Mouse (Mus musculus) layer of hippocampus, adult 11-12 months (tissue): ENCODE measurements around the gene Pdxk.

Experiments
- DNase-seq: peaks from one replicate; pipeline ENCODE4 v3.0.0; 2022; ENCODE audit warnings: low spot score

Pdxk gene

GRCm38 (mm10) chr10:78458348-78459111, 6.2 kb downstream of the Pdxk start:
- DNase-seq: peak; percentile 46

- DNase-seq: no peak
Observed at GRCm38 (mm10) chr10:78457495-78458347, 7.1 kb downstream of the Pdxk start.

- DNase-seq: peak; percentile 48
Observed at GRCm38 (mm10) chr10:78456696-78457095, 8.1 kb downstream of the Pdxk start.

- DNase-seq: no peak
Observed at GRCm38 (mm10) chr10:78452641-78453040, 12.1 kb downstream of the Pdxk start.

GRCm38 (mm10) chr10:78450761-78451160, 14.0 kb downstream of the Pdxk start:
- no peak for DNase-seq

GRCm38 (mm10) chr10:78447396-78447795, 17.4 kb downstream of the Pdxk start:
- no peak for DNase-seq

- DNase-seq: no peak
Observed at GRCm38 (mm10) chr10:78446195-78446594, 18.6 kb downstream of the Pdxk start.

- no peak for DNase-seq
Observed at GRCm38 (mm10) chr10:78442292-78442691, 22.5 kb downstream of the Pdxk start.

GRCm38 (mm10) chr10:78441606-78442005, 23.2 kb downstream of the Pdxk start:
- no peak for DNase-seq

- no peak for DNase-seq
Observed at GRCm38 (mm10) chr10:78440812-78441211, 24.0 kb downstream of the Pdxk start.

- no peak for DNase-seq
Observed at GRCm38 (mm10) chr10:78439990-78440389, 24.8 kb downstream of the Pdxk start.

GRCm38 (mm10) chr10:78439550-78439949, 25.2 kb downstream of the Pdxk start:
- DNase-seq: no peak

GRCm38 (mm10) chr10:78438094-78438493, 26.7 kb downstream of the Pdxk start:
- peak; percentile 84 for DNase-seq

GRCm38 (mm10) chr10:78432853-78433252, 31.9 kb downstream of the Pdxk start:
- DNase-seq: no peak

GRCm38 (mm10) chr10:78429776-78430175, 35.0 kb downstream of the Pdxk start:
- no peak for DNase-seq

- DNase-seq: no peak
Observed at GRCm38 (mm10) chr10:78429180-78429579, 35.6 kb downstream of the Pdxk start.

GRCm38 (mm10) chr10:78428070-78428469, 36.7 kb downstream of the Pdxk start:
- DNase-seq: no peak

- DNase-seq: peak; percentile 45
Observed at GRCm38 (mm10) chr10:78426117-78426735, 38.5 kb downstream of the Pdxk start.

- DNase-seq: peak; percentile 91
Observed at GRCm38 (mm10) chr10:78425181-78426041, 39.4 kb downstream of the Pdxk start, which contains the start of gene Cstb. Gene Cstb, plus strand, starts transcription at chr10:78425669.

- no peak for DNase-seq
Observed at GRCm38 (mm10) chr10:78422614-78423013, 42.2 kb downstream of the Pdxk start.

GRCm38 (mm10) chr10:78420929-78421328, 43.8 kb downstream of the Pdxk start:
- no peak for DNase-seq

- DNase-seq: no peak
Observed at GRCm38 (mm10) chr10:78418791-78419190, 46.0 kb downstream of the Pdxk start.
